Mouse (Mus musculus): ENCODE measurements around the gene Mpeg1. TPM values are rescaled to one million over a fixed set of nuclear protein-coding genes. Genes with fewer than 3 reads are reported as not detected.

The Mpeg1 gene
- polyA plus RNA-seq, 1 experiment: 8.0 TPM

- DNase-seq (ENCODE audit: low read depth): no peak
These were observed 33.0 kb downstream of the Mpeg1 start for GRCm38 (mm10) chr19:12493453-12494186.

GRCm38 (mm10) chr19:12494187-12494458, 33.5 kb downstream of the Mpeg1 start:
- DNase-seq (ENCODE audit: low read depth): no peak

- DNase-seq (ENCODE audit: low read depth): no peak
These were observed 34.5 kb downstream of the Mpeg1 start for GRCm38 (mm10) chr19:12494972-12495535.

GRCm38 (mm10) chr19:12496241-12496640, 35.7 kb downstream of the Mpeg1 start:
- no peak for DNase-seq (ENCODE audit: low read depth)

- no peak for DNase-seq (ENCODE audit: low read depth)
These were observed 37.3 kb downstream of the Mpeg1 start for GRCm38 (mm10) chr19:12497909-12498308.

- DNase-seq (ENCODE audit: low read depth): no peak
These were observed 37.7 kb downstream of the Mpeg1 start for GRCm38 (mm10) chr19:12498321-12498720.

GRCm38 (mm10) chr19:12498941-12499340, 38.4 kb downstream of the Mpeg1 start:
- no peak for DNase-seq (ENCODE audit: low read depth)

- DNase-seq (ENCODE audit: low read depth): no peak
These were observed 38.9 kb downstream of the Mpeg1 start for GRCm38 (mm10) chr19:12499485-12499884.

- no peak for DNase-seq (ENCODE audit: low read depth)
These were observed 39.5 kb downstream of the Mpeg1 start for GRCm38 (mm10) chr19:12500124-12500523.

- DNase-seq (ENCODE audit: low read depth): no peak
These were observed 40.3 kb downstream of the Mpeg1 start for GRCm38 (mm10) chr19:12500881-12501311.

- DNase-seq (ENCODE audit: low read depth): no peak
These were observed 41.1 kb downstream of the Mpeg1 start, which contains the start of gene Dtx4 for GRCm38 (mm10) chr19:12501370-12502347. Gene Dtx4, minus strand, starts transcription at chr19:12501454.

GRCm38 (mm10) chr19:12502756-12503155, 42.2 kb downstream of the Mpeg1 start:
- no peak for DNase-seq (ENCODE audit: low read depth)

- DNase-seq (ENCODE audit: low read depth): no peak
These were observed 54.0 kb downstream of the Mpeg1 start for GRCm38 (mm10) chr19:12514621-12515020.

Other genes with a start within 250 kb of the Mpeg1 start
- gene Olfr1432, start 228.2 kb upstream of the Mpeg1 start, polyA plus RNA-seq (2012; rRNA removed): not detected in 2 replicates
- gene Olfr262, start 219.1 kb upstream of the Mpeg1 start, polyA plus RNA-seq (2012; rRNA removed): not detected in 2 replicates
- gene Olfr235, start 199.7 kb upstream of the Mpeg1 start, polyA plus RNA-seq (2012; rRNA removed): not detected in 2 replicates
- gene Olfr1434, start 180.9 kb upstream of the Mpeg1 start, polyA plus RNA-seq (2012; rRNA removed): not detected in 2 replicates
- gene Olfr1436, start 161.6 kb upstream of the Mpeg1 start, polyA plus RNA-seq (2012; rRNA removed): not detected in 2 replicates
- gene Olfr1437, start 135.7 kb upstream of the Mpeg1 start, polyA plus RNA-seq (2012; rRNA removed): not detected in 2 replicates
- not detected in 2 replicates for gene Olfr1438-ps1, start 124.9 kb upstream of the Mpeg1 start, polyA plus RNA-seq (2012; rRNA removed)
- gene Olfr1440, start 73.5 kb upstream of the Mpeg1 start, polyA plus RNA-seq (2012; rRNA removed): not detected in 2 replicates
- gene Olfr1441, start 43.3 kb upstream of the Mpeg1 start, polyA plus RNA-seq (2012; rRNA removed): not detected in 2 replicates
- gene Pfpl, start 32.9 kb upstream of the Mpeg1 start, polyA plus RNA-seq (2012; rRNA removed): not detected in 2 replicates
- gene Dtx4, start 40.7 kb downstream of the Mpeg1 start, polyA plus RNA-seq (2012; rRNA removed): 33.0 and 34.9 TPM in 2 replicates
- gene Fam111a, start 85.0 kb downstream of the Mpeg1 start, polyA plus RNA-seq (2012; rRNA removed): 1.5 and 1.7 TPM in 2 replicates
- gene Gm4952, start 139.2 kb downstream of the Mpeg1 start, polyA plus RNA-seq (2012; rRNA removed): 0.08 and 0.19 TPM in 2 replicates
- 0.07 and 0.22 TPM in 2 replicates for gene Glyat, start 172.5 kb downstream of the Mpeg1 start, polyA plus RNA-seq (2012; rRNA removed)
- 0.09 TPM in 1 of 2 replicates, not detected in the other for gene Olfr1442, start 209.7 kb downstream of the Mpeg1 start, polyA plus RNA-seq (2012; rRNA removed)
- gene Olfr1443, start 217.3 kb downstream of the Mpeg1 start, polyA plus RNA-seq (2012; rRNA removed): not detected in 2 replicates
- 0.72 and 1.3 TPM in 2 replicates for gene Keg1, start 235.0 kb downstream of the Mpeg1 start, polyA plus RNA-seq (2012; rRNA removed)